Mouse (Mus musculus) heart, adult 2 months (tissue): ENCODE data around the gene Dlx6.

Source experiments
- CTCF ChIP-seq: fragments of 200-600 bp; IDR thresholded peaks from 2 replicates; pipeline ENCODE4 v1.8.1; 2022; ENCODE audit warnings: antibody characterized with exemption, mild to moderate bottlenecking, moderate library complexity
- EP300 ChIP-seq: fragments of 200-500 bp; IDR thresholded peaks from 2 replicates; pipeline ENCODE4 v1.6.1; 2011; ENCODE audit warnings: low read depth, low read length, control low read depth; ENCODE audit not compliant: insufficient read depth
- POLR2A ChIP-seq: fragments of 200-500 bp; IDR thresholded peaks from 2 replicates; pipeline ENCODE4 v1.6.1; 2011; ENCODE audit warnings: mild to moderate bottlenecking, low read depth, low read length, control low read depth; ENCODE audit not compliant: insufficient read depth

GRCm38 (mm10) chr6:6858571-6858970 is 4.6 kb upstream of the Dlx6 start:
- TF ChIP-seq CTCF: no peak
- no peak for TF ChIP-seq EP300
- no peak for TF ChIP-seq POLR2A
